Mouse (Mus musculus) intestine, embryonic 15.5 days (tissue): ENCODE measurements around the gene Btbd9. TPM values are rescaled to one million over a fixed set of nuclear protein-coding genes. Genes with fewer than 3 reads are reported as not detected.

Source experiments
- ATAC-seq: fragments of 200-750 bp; cut with Nextera tagmentation; 2 replicates; pipeline ENCODE4 v1.8.0; 2017; ENCODE audit warnings: moderate TSS enrichment, moderate library complexity
- H3K27ac ChIP-seq: fragments of 300-500 bp; sonication (generic); 2 replicates; pipeline ENCODE4 v1.5.1; 2015; ENCODE audit warnings: mild to moderate bottlenecking, inconsistent platforms
- H3K27me3 ChIP-seq: fragments of 300-500 bp; sonication (generic); replicated peaks from 2 replicates; pipeline ENCODE4 v1.6.1; 2015; ENCODE audit warnings: inconsistent platforms
- H3K36me3 ChIP-seq: fragments of 300-500 bp; sonication (generic); 2 replicates; pipeline ENCODE4 v1.6.1; 2015; ENCODE audit warnings: inconsistent platforms
- H3K4me1 ChIP-seq: fragments of 300-500 bp; sonication (generic); replicated peaks from 2 replicates; pipeline ENCODE4 v1.6.1; 2015; ENCODE audit warnings: inconsistent platforms
- H3K4me2 ChIP-seq: fragments of 300-500 bp; sonication (generic); replicated peaks from 2 replicates; pipeline ENCODE4 v1.6.1; 2015; ENCODE audit warnings: mild to moderate bottlenecking, inconsistent platforms
- H3K4me3 ChIP-seq: fragments of 300-500 bp; sonication (generic); replicated peaks from 2 replicates; pipeline ENCODE4 v1.5.1; 2015; ENCODE audit warnings: inconsistent platforms
- H3K9ac ChIP-seq: fragments of 300-500 bp; sonication (generic); 2 replicates; pipeline ENCODE4 v1.6.1; 2015; ENCODE audit warnings: inconsistent platforms
- H3K9me3 ChIP-seq: fragments of 300-500 bp; sonication (generic); 2 replicates; pipeline ENCODE4 v1.6.1; 2016; ENCODE audit warnings: inconsistent platforms
- WGBS: fragments of 180-500 bp; shearing (Covaris S2); methylation state at CpG from one replicate; pipeline ENCODE4 v1.1.7; 2015; 5-methylcytosine and 5-hydroxymethylcytosine counted together
- polyA plus RNA-seq: library from polyadenylated mRNA; unstranded; fragments of >200 nt; fragmentation: Nextera tagmentation; extraction: Ambion mirVana; gene quantifications from 2 replicates; pipeline ENCODE4 v1.2.1, GENCODE M21; 2015

Gene Btbd9
- polyA plus RNA-seq, 1 experiment from 2014 or later: 52.8 TPM

- H3K36me3 ChIP-seq: no peaks in the 10 kb centered on the region
- 86% methylated on average over 1 of the region's 1 CpGs for WGBS
- no peaks in the 10 kb centered on the region for H3K27me3 ChIP-seq
- ATAC-seq: no peak
- peaks cover 32% of the 10 kb centered on the region for H3K4me1 ChIP-seq
- no peak overlapping the region for H3K27ac ChIP-seq
- H3K4me3 ChIP-seq: no peak overlapping the region
- no peak overlapping the region for H3K9ac ChIP-seq
- peak overlapping the region; percentile 56; the same call in 1 of the 2 replicates for H3K4me2 ChIP-seq
- no peaks in the 10 kb centered on the region for H3K9me3 ChIP-seq
These were observed 34.5 kb upstream of the Btbd9 start for GRCm38 (mm10) chr17:30610739-30611138.

DNA sequence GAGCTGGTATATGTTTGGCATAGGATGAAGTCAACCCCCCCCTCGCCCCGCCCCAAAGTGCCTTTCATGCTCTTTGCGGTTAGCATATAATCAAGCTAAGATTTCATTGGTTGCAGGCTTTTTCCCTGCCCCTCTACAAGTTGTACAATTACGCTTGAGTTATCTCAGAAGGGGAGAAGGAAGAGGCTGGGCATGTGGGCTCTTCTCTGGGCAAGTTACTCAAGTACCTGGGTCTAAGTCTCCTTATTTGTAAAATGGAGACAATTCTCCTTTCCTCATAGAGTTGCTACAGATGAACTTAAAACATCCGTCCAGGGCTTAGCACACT lies 33.7 kb upstream of the Btbd9 start:
- Histone ChIP-seq H3K27ac (no peak overlapping the region), H3K4me1 (peaks cover 32% of the 10 kb centered on the region), H3K4me3 (no peak overlapping the region), H3K4me2 (no peak overlapping the region), H3K9ac (no peak overlapping the region), H3K9me3 (no peaks in the 10 kb centered on the region), H3K36me3 (no peaks in the 10 kb centered on the region), H3K27me3 (no peaks in the 10 kb centered on the region)
- 97% methylated on average over 5 of the region's 5 CpGs for WGBS
- no peak for ATAC-seq

GRCm38 (mm10) chr17:30609305-30609979 lies 33.2 kb upstream of the Btbd9 start:
- Histone ChIP-seq H3K9me3 (no peaks in the 10 kb centered on the region), H3K36me3 (no peaks in the 10 kb centered on the region), H3K4me1 (peaks cover 32% of the 10 kb centered on the region), H3K27me3 (no peaks in the 10 kb centered on the region), H3K4me3 (no peak overlapping the region), H3K4me2 (0 out of 2 replicates have a peak overlapping the region, but pooled peaks have one; percentile 2), H3K9ac (no peak overlapping the region), H3K27ac (no peak overlapping the region)
- WGBS: 71% methylated on average over 16 of the region's 16 CpGs
- no peak for ATAC-seq

- Histone ChIP-seq H3K4me3 (no peak overlapping the region), H3K36me3 (0 out of 2 replicates have a peak, but pooled peaks cover 4% of the 10 kb centered on the region), H3K4me2 (no peak overlapping the region), H3K27me3 (no peaks in the 10 kb centered on the region), H3K9ac (no peak overlapping the region), H3K27ac (no peak overlapping the region), H3K4me1 (peaks cover 32% of the 10 kb centered on the region), H3K9me3 (no peaks in the 10 kb centered on the region)
- ATAC-seq: no peak
- WGBS: 66% methylated on average over 8 of the region's 8 CpGs
These were observed 31.7 kb upstream of the Btbd9 start for GRCm38 (mm10) chr17:30607909-30608495.

- Histone ChIP-seq H3K36me3 (0 out of 2 replicates have a peak, but pooled peaks cover 5% of the 10 kb centered on the region), H3K9ac (no peak overlapping the region), H3K4me1 (peaks cover 32% of the 10 kb centered on the region), H3K27ac (no peak overlapping the region), H3K4me2 (no peak overlapping the region; the same call in 1 of the 2 replicates), H3K27me3 (no peaks in the 10 kb centered on the region), H3K9me3 (no peaks in the 10 kb centered on the region), H3K4me3 (no peak overlapping the region)
- WGBS: 89% methylated on average over 7 of the region's 7 CpGs
- no peak for ATAC-seq
These were observed 31.0 kb upstream of the Btbd9 start for GRCm38 (mm10) chr17:30607330-30607729.

DNA sequence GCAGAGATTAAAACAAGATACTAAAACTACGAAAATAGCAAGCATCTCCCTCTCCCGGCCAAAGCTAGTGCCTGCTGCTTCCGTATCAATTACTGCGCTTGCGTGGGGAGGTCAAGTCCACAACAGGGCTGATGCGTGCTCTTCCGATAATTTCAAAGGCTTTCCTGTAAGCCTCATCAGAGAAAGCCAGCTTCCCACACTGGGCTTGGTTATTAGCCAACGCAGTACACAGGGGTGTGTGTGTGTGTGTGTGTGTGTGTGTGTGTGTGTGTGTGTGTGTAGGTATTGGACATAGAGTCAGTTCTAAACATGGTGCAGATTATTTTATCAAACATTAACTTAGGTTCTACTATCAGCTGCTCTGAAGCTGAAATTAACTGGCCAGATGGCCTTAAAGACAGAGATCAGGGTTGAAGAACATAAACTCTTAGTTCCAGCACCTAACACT lies 30.4 kb upstream of the Btbd9 start:
- Histone ChIP-seq H3K4me2 (peak overlapping the region; percentile 13; the same call in 1 of the 2 replicates), H3K4me3 (no peak overlapping the region), H3K9ac (no peak overlapping the region), H3K9me3 (no peaks in the 10 kb centered on the region), H3K36me3 (0 out of 2 replicates have a peak, but pooled peaks cover 5% of the 10 kb centered on the region), H3K4me1 (peaks cover 32% of the 10 kb centered on the region), H3K27ac (0 out of 2 replicates have a peak overlapping the region, but pooled peaks have one; percentile 17), H3K27me3 (no peaks in the 10 kb centered on the region)
- ATAC-seq: peak; percentile 63
- 72% methylated on average over 8 of the region's 8 CpGs for WGBS

GRCm38 (mm10) chr17:30606206-30606605 lies 29.9 kb upstream of the Btbd9 start:
- WGBS: 82% methylated on average over 11 of the region's 11 CpGs
- Histone ChIP-seq H3K4me1 (peaks cover 28% of the 10 kb centered on the region), H3K27me3 (no peaks in the 10 kb centered on the region), H3K4me3 (no peak overlapping the region), H3K36me3 (0 out of 2 replicates have a peak, but pooled peaks cover 5% of the 10 kb centered on the region), H3K9me3 (no peaks in the 10 kb centered on the region), H3K9ac (no peak overlapping the region), H3K27ac (0 out of 2 replicates have a peak overlapping the region, but pooled peaks have one; percentile 17), H3K4me2 (0 out of 2 replicates have a peak overlapping the region, but pooled peaks have one; percentile 13)
- no peak for ATAC-seq

DNA sequence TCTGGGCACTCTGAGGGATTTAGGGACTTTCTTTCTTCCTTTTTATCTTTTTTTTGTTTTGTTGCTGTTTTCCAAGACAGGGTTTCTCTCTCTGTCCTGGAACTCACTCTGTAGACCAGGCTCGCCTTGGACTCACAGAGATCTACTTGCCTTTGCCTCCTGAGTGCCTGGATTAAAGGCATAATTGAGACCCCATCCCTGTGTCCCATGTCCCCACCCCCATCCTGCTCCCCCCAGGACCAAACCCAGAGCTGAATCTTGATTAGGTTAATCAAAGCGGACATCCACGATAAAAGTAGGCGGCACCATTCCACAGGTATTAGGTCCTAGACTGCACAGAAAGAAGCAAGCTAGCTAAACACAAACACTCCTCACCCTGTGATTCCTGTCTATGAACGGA lies 28.7 kb upstream of the Btbd9 start:
- no peaks in the 10 kb centered on the region for H3K27me3 ChIP-seq
- ATAC-seq: no peak
- H3K4me1 ChIP-seq: peaks cover 24% of the 10 kb centered on the region
- H3K4me3 ChIP-seq: no peak overlapping the region
- no peak overlapping the region for H3K4me2 ChIP-seq
- no peak overlapping the region for H3K27ac ChIP-seq
- peaks cover 5% of the 10 kb centered on the region; the same call in 1 of the 2 replicates for H3K36me3 ChIP-seq
- no peak overlapping the region for H3K9ac ChIP-seq
- no peaks in the 10 kb centered on the region for H3K9me3 ChIP-seq
- WGBS: 90% methylated on average over 5 of the region's 5 CpGs

DNA sequence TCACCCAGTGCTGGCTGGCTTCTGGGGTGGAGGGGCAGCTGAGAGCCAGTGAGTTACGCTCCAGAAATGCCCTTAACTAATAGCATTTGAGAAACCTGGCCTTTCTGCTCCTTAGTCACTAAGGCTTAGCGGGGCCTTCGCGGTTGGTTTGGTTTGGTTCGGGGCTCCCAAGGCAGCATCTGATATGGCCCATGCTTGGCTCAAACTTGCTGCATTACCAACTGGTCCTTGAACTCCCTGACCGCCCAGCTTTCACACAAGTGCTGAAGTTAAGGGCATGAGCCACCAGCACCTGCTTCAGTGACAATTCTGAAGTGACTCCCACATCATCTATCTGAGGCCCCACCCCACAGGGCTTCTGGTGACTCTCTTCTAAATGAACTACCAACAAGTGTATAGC lies 28.0 kb upstream of the Btbd9 start:
- Histone ChIP-seq H3K9me3 (no peaks in the 10 kb centered on the region), H3K4me3 (no peak overlapping the region), H3K9ac (no peak overlapping the region), H3K4me2 (no peak overlapping the region), H3K36me3 (peaks cover 5% of the 10 kb centered on the region; the same call in 1 of the 2 replicates), H3K4me1 (peaks cover 18% of the 10 kb centered on the region), H3K27ac (no peak overlapping the region), H3K27me3 (no peaks in the 10 kb centered on the region)
- 92% methylated on average over 6 of the region's 6 CpGs for WGBS
- no peak for ATAC-seq

- H3K4me1 ChIP-seq: peaks cover 3% of the 10 kb centered on the region
- H3K27ac ChIP-seq: no peak overlapping the region
- H3K27me3 ChIP-seq: no peaks in the 10 kb centered on the region
- no peak overlapping the region for H3K4me3 ChIP-seq
- ATAC-seq: no peak
- no peak overlapping the region for H3K4me2 ChIP-seq
- 89% methylated on average over 14 of the region's 14 CpGs for WGBS
- no peak overlapping the region for H3K9ac ChIP-seq
- H3K9me3 ChIP-seq: no peaks in the 10 kb centered on the region
- H3K36me3 ChIP-seq: peaks cover 19% of the 10 kb centered on the region
These were observed 25.9 kb upstream of the Btbd9 start for GRCm38 (mm10) chr17:30602175-30602574.

GRCm38 (mm10) chr17:30598300-30598699 lies 22.0 kb upstream of the Btbd9 start:
- 85% methylated on average over 5 of the region's 5 CpGs for WGBS
- Histone ChIP-seq H3K4me2 (no peak overlapping the region), H3K36me3 (peaks cover 25% of the 10 kb centered on the region), H3K4me3 (no peak overlapping the region), H3K9me3 (no peaks in the 10 kb centered on the region), H3K9ac (no peak overlapping the region), H3K4me1 (no peaks in the 10 kb centered on the region; the same call in 1 of the 2 replicates), H3K27me3 (no peaks in the 10 kb centered on the region), H3K27ac (no peak overlapping the region)
- no peak for ATAC-seq

DNA sequence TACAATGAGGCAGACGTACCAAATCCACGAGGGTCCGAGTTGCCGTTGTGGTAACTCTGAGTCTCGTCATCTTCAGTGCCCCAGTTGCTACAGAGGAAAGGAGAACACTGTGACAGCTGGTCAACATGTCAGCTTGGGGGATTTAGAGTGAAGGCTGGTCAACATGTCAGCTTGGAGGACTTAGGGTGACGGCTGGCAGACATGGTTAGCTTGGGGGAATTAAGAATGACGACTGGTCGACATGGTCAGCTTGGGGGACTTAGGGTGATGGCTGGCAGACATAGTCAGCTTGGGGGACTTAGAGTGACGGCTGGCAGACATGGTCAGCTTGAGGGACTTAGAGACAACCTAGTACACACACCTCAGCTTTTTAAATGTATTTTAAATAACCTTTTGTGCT lies 21.5 kb upstream of the Btbd9 start:
- peaks cover 21% of the 10 kb centered on the region for H3K36me3 ChIP-seq
- H3K9me3 ChIP-seq: no peaks in the 10 kb centered on the region
- no peak overlapping the region for H3K9ac ChIP-seq
- no peak overlapping the region for H3K27ac ChIP-seq
- WGBS: 96% methylated on average over 9 of the region's 9 CpGs
- no peak overlapping the region for H3K4me2 ChIP-seq
- H3K4me1 ChIP-seq: no peaks in the 10 kb centered on the region; the same call in 1 of the 2 replicates
- no peaks in the 10 kb centered on the region for H3K27me3 ChIP-seq
- no peak overlapping the region for H3K4me3 ChIP-seq
- no peak for ATAC-seq
